Mouse (Mus musculus): ENCODE data around the gene Fbxw10. TPM values are rescaled to one million over a fixed set of nuclear protein-coding genes. Genes with fewer than 3 reads are reported as not detected.

The Fbxw10 gene
- polyA plus RNA-seq, 1 experiment = not detected

DNA sequence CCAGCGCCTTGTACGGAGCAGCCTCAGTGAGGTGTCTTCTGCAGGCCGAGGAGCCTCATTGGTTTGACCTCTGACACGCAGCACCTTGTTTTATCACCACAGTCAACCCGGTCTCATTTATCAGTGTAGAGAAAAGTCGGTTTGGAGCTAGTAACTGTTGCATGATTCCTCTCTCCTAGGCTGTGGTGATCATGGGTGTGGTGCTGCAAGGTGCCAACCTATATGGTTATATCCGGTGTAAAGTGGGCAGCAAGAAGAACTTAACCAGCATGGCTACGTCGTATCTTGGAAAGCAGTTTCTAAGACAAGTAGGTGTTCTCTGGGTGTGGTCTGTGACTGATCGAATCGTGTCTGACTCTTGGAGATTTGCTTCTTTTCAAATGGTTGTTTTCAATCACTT, 44.9 kb downstream of the Fbxw10 start:
- Histone ChIP-seq H3K36me3 (ENCODE audit: control insufficient read depth, insufficient read depth) (peaks cover 37% of the 10 kb centered on the region), H3K79me2 (ENCODE audit: control insufficient read depth, insufficient read depth) (no peaks in the 10 kb centered on the region), H3K27me3 (ENCODE audit: control insufficient read depth, insufficient read depth, insufficient read length) (no peaks in the 10 kb centered on the region), H3ac (ENCODE audit: control insufficient read depth, insufficient read length) (no peak overlapping the region), H3K4me2 (ENCODE audit: low read depth) (no peak overlapping the region), H3K4me3 (no peak overlapping the region)
- no peak for TF ChIP-seq USF1 (IDR thresholded peaks at IDR 0.05; ENCODE audit: low read depth)
- TF ChIP-seq CEBPB (IDR thresholded peaks at IDR 0.05; ENCODE audit: insufficient read depth, poor library complexity, severe bottlenecking) = no peak
- no peak for TF ChIP-seq MYOG (IDR thresholded peaks at IDR 0.05; ENCODE audit: control insufficient read depth in 1 of 3, insufficient read depth in 1 of 3, insufficient read length in 2 of 3, low read depth in 2 of 3)
- no peak for TF ChIP-seq POLR2AphosphoS2 (IDR thresholded peaks at IDR 0.05; ENCODE audit: insufficient read length, low read depth)
- no peak for TF ChIP-seq MAX (IDR thresholded peaks at IDR 0.05; ENCODE audit: low read depth)
- TF ChIP-seq TCF3 (IDR thresholded peaks at IDR 0.05; ENCODE audit: insufficient read length, low read depth) = no peak
- TF ChIP-seq SRF (IDR thresholded peaks at IDR 0.05; ENCODE audit: control insufficient read depth, insufficient read length, low read depth) = no peak
- no peak for TF ChIP-seq TCF12 (IDR thresholded peaks at IDR 0.05; ENCODE audit: insufficient read depth, poor library complexity, severe bottlenecking)
- TF ChIP-seq MYOD1 (IDR thresholded peaks at IDR 0.05; ENCODE audit: control insufficient read depth in 1 of 3, insufficient read length in 2 of 3, low read depth in 2 of 3) = no peak
- no peak for TF ChIP-seq E2F4 (IDR thresholded peaks at IDR 0.05; ENCODE audit: insufficient read depth)
- no peak for TF ChIP-seq POLR2A (IDR thresholded peaks at IDR 0.05; ENCODE audit: insufficient read length, low read depth)
- no peak for TF ChIP-seq REST (IDR thresholded peaks at IDR 0.05; ENCODE audit: insufficient read depth, insufficient read length)

DNA sequence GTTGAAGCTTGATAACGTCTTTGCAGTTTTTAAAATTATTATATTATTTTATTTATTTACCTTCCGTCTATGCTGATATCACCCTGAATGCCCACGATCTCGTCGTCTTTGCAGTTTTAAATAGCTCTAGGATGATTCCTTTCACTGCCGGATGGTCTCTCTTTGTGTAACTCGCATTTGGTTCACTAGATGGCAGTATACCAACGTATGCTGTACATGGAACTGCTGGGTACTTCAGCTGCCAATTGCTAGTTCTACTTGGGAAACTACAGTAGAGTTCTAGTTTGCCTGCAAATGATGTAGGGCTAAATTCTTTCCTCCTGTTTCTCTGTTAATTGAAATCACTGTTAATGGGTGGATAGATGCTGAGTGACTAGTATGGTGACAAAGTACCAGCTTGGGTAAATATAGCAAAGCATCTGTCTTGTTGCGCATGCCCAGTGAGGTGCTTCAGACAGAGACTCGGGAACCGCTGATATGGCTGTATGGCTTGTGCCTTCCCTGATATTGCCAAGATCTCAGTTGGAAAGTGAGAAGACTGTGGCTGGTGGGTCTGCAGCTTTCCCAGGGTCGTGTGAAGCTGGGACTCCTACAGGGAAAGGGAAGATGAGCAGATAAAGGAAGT, 54.9 kb downstream of the Fbxw10 start:
- TF ChIP-seq MYOG (IDR thresholded peaks at IDR 0.05; ENCODE audit: control insufficient read depth in 1 of 3, insufficient read depth in 1 of 3, insufficient read length in 2 of 3, low read depth in 2 of 3) (no peak), POLR2A (IDR thresholded peaks at IDR 0.05; ENCODE audit: insufficient read length, low read depth) (no peak), TCF12 (IDR thresholded peaks at IDR 0.05; ENCODE audit: insufficient read depth, poor library complexity, severe bottlenecking) (no peak), USF1 (IDR thresholded peaks at IDR 0.05; ENCODE audit: low read depth) (no peak), REST (IDR thresholded peaks at IDR 0.05; ENCODE audit: insufficient read depth, insufficient read length) (no peak), SRF (IDR thresholded peaks at IDR 0.05; ENCODE audit: control insufficient read depth, insufficient read length, low read depth) (no peak), POLR2AphosphoS2 (IDR thresholded peaks at IDR 0.05; ENCODE audit: insufficient read length, low read depth) (no peak), MYOD1 (IDR thresholded peaks at IDR 0.05; ENCODE audit: control insufficient read depth in 1 of 3, insufficient read length in 2 of 3, low read depth in 2 of 3) (no peak), E2F4 (IDR thresholded peaks at IDR 0.05; ENCODE audit: insufficient read depth) (no peak), CEBPB (IDR thresholded peaks at IDR 0.05; ENCODE audit: insufficient read depth, poor library complexity, severe bottlenecking) (no peak), TCF3 (IDR thresholded peaks at IDR 0.05; ENCODE audit: insufficient read length, low read depth) (no peak), MAX (IDR thresholded peaks at IDR 0.05; ENCODE audit: low read depth) (no peak)
- Histone ChIP-seq H3K79me2 (ENCODE audit: control insufficient read depth, insufficient read depth) (no peaks in the 10 kb centered on the region), H3ac (ENCODE audit: control insufficient read depth, insufficient read length) (no peak overlapping the region), H3K4me3 (no peak overlapping the region), H3K36me3 (ENCODE audit: control insufficient read depth, insufficient read depth) (no peaks in the 10 kb centered on the region), H3K4me2 (ENCODE audit: low read depth) (no peak overlapping the region), H3K27me3 (ENCODE audit: control insufficient read depth, insufficient read depth, insufficient read length) (no peaks in the 10 kb centered on the region)

DNA sequence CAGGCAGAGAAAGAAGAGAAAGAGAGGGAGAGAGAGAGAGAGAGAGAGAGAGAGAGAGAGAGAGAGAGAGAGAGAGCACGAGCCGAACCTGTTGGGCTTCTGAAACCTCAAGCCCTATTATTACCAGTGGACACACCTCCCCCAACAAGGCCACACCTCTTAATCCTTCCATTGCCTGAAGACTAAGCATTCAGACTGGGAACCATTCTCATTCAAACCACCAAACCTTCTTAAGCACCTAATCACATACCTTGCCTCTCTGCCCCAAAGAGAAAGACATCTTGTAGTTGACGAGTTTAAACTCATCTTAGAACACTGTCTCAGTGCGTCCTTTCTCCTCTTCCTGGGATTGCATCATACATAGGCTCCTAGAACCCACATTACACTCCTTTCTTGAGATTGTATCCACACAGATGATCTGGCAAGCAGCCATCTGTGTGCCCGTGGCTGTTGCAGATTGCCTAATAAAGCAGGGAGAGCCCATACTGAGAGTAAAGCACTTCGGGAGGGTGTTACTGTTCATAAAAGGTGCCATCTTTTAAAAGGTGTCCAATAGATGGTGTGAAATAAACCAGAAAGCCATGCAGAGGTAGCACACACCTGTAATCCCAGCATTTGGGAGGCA, 57.1 kb downstream of the Fbxw10 start:
- Histone ChIP-seq H3K4me2 (ENCODE audit: low read depth) (no peak overlapping the region), H3ac (ENCODE audit: control insufficient read depth, insufficient read length) (no peak overlapping the region), H3K36me3 (ENCODE audit: control insufficient read depth, insufficient read depth) (no peaks in the 10 kb centered on the region), H3K79me2 (ENCODE audit: control insufficient read depth, insufficient read depth) (no peaks in the 10 kb centered on the region), H3K4me3 (no peak overlapping the region), H3K27me3 (ENCODE audit: control insufficient read depth, insufficient read depth, insufficient read length) (no peaks in the 10 kb centered on the region)
- TF ChIP-seq CEBPB (IDR thresholded peaks at IDR 0.05; ENCODE audit: insufficient read depth, poor library complexity, severe bottlenecking) = 0 out of 2 replicates have a peak, but pooled peaks have one; percentile 4
- no peak for TF ChIP-seq USF1 (IDR thresholded peaks at IDR 0.05; ENCODE audit: low read depth)

DNA sequence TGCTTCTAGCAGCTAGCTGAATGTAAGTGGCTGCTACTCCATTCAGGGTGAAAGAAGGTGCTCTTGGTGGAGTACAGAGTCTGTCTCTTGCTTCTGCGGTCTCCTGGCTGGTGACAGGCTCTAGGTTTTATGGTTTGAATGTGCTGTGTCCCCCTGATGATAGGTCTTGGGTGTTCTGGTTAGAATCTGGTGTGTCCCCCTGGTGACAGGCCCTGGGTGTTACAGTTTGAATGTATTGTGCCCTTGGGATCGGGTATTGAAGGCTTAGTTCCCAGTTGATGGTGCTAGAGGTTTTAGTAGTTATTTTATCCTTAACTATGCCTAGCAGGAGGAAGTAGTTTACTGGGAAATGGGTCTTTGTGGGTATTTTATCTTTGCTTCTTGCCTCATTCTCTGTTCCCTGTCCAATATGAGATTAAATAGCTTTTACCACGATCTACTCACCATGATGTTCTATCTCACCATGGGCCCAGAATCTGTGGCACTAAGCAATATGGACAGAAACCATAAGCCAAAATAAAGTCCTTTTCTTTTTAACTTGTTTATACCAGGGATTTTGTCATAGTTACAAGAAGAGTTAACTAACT, 62.9 kb downstream of the Fbxw10 start:
- H3K4me2 ChIP-seq (ENCODE audit: low read depth) = no peak overlapping the region
- no peaks in the 10 kb centered on the region for H3K27me3 ChIP-seq (ENCODE audit: control insufficient read depth, insufficient read depth, insufficient read length)
- H3K4me3 ChIP-seq = no peak overlapping the region
- no peak overlapping the region for H3ac ChIP-seq (ENCODE audit: control insufficient read depth, insufficient read length)
- H3K79me2 ChIP-seq (ENCODE audit: control insufficient read depth, insufficient read depth) = no peaks in the 10 kb centered on the region
- TF ChIP-seq MAX (IDR thresholded peaks at IDR 0.05; ENCODE audit: low read depth) = no peak
- no peak for TF ChIP-seq POLR2A (IDR thresholded peaks at IDR 0.05; ENCODE audit: insufficient read length, low read depth)
- no peak for TF ChIP-seq E2F4 (IDR thresholded peaks at IDR 0.05; ENCODE audit: insufficient read depth)
- no peak for TF ChIP-seq CEBPB (IDR thresholded peaks at IDR 0.05; ENCODE audit: insufficient read depth, poor library complexity, severe bottlenecking)
- TF ChIP-seq POLR2AphosphoS2 (IDR thresholded peaks at IDR 0.05; ENCODE audit: insufficient read length, low read depth) = no peak
- TF ChIP-seq MYOG (IDR thresholded peaks at IDR 0.05; ENCODE audit: control insufficient read depth in 1 of 3, insufficient read depth in 1 of 3, insufficient read length in 2 of 3, low read depth in 2 of 3) = no peak
- TF ChIP-seq MYOD1 (IDR thresholded peaks at IDR 0.05; ENCODE audit: control insufficient read depth in 1 of 3, insufficient read length in 2 of 3, low read depth in 2 of 3) = no peak
- no peak for TF ChIP-seq USF1 (IDR thresholded peaks at IDR 0.05; ENCODE audit: low read depth)
- no peak for TF ChIP-seq TCF12 (IDR thresholded peaks at IDR 0.05; ENCODE audit: insufficient read depth, poor library complexity, severe bottlenecking)
- TF ChIP-seq REST (IDR thresholded peaks at IDR 0.05; ENCODE audit: insufficient read depth, insufficient read length) = no peak
- no peak for TF ChIP-seq TCF3 (IDR thresholded peaks at IDR 0.05; ENCODE audit: insufficient read length, low read depth)
- TF ChIP-seq SRF (IDR thresholded peaks at IDR 0.05; ENCODE audit: control insufficient read depth, insufficient read length, low read depth) = no peak
- no peaks in the 10 kb centered on the region for H3K36me3 ChIP-seq (ENCODE audit: control insufficient read depth, insufficient read depth)

Measured in myocyte (in vitro differentiated cells).